Mouse (Mus musculus) G1E (cell line): ENCODE measurements around the gene Prrc2a. TPM values are rescaled to one million over a fixed set of nuclear protein-coding genes. Genes with fewer than 3 reads are reported as not detected.

ENCODE experiments used
- ATAC-seq: 2 replicates; pipeline ENCODE4 v1.8.0; 2016; ENCODE audit warnings: mild to moderate bottlenecking; ENCODE audit not compliant: insufficient number of reproducible peaks, poor library complexity, low FRiP score, severe bottlenecking; ENCODE audit errors: extremely low read depth
- DNase-seq: peaks from one replicate; pipeline ENCODE4 v3.0.0; 2012; ENCODE audit warnings: low spot score
- H3K27me3 ChIP-seq: 2 replicates; pipeline ENCODE4 v1.6.1; 2012; ENCODE audit warnings: mild to moderate bottlenecking, low read length, inconsistent platforms; ENCODE audit not compliant: insufficient read depth
- H3K36me3 ChIP-seq: replicated peaks from 2 replicates; pipeline ENCODE3; 2012; ENCODE audit warnings: mild to moderate bottlenecking, inconsistent platforms
- H3K4me1 ChIP-seq: 2 replicates; pipeline ENCODE4 v1.6.1; 2012; ENCODE audit warnings: low read depth, low read length, inconsistent platforms, mixed read lengths; ENCODE audit not compliant: insufficient read depth
- H3K4me3 ChIP-seq: 2 replicates; pipeline ENCODE4 v1.5.1; 2012; ENCODE audit warnings: low read depth, mild to moderate bottlenecking, inconsistent platforms, low read length, moderate library complexity, mixed read lengths
- H3K9me3 ChIP-seq: replicated peaks from 2 replicates; pipeline ENCODE4 v1.6.1; 2012; ENCODE audit warnings: inconsistent platforms
- CTCF ChIP-seq: IDR thresholded peaks from 2 replicates; pipeline ENCODE4 v1.5.1; 2012; ENCODE audit warnings: low read depth, low read length, inconsistent platforms, mixed read lengths
- GATA1 ChIP-seq: IDR thresholded peaks from 2 replicates; pipeline ENCODE4 v1.6.1; 2012; ENCODE audit warnings: borderline replicate concordance, low read length, inconsistent platforms, mixed read lengths
- GATA2 ChIP-seq: IDR thresholded peaks from 2 replicates; pipeline ENCODE4 v1.6.1; 2012; ENCODE audit warnings: low read depth, low read length, inconsistent platforms, borderline replicate concordance
- POLR2AphosphoS5 ChIP-seq: IDR thresholded peaks from 2 replicates; pipeline ENCODE4 v1.6.1; 2012; ENCODE audit warnings: low read depth, low read length, inconsistent platforms; ENCODE audit not compliant: insufficient replicate concordance
- TAL1 ChIP-seq: conservative IDR thresholded peaks from 2 replicates; pipeline ENCODE4 v1.6.1; 2012; ENCODE audit warnings: low read depth, low read length, inconsistent platforms, mixed read lengths
- polyA plus RNA-seq: library from polyadenylated mRNA; stranded (reverse); fragments of >175 nt; gene quantifications from 2 replicates; pipeline ENCODE4 v1.2.3, GENCODE M21; 2012
- total RNA-seq, 2 experiments: library from RNA; stranded (forward) in 1 of 2; stranded (reverse) in 1 of 2; fragments of 200-1000 nt in 1 of 2; fragments of >200 nt in 1 of 2; fragmentation: Nextera tagmentation in 1 of 2; gene quantifications; 2 replicates each; pipeline ENCODE4 v1.2.3; 2014 to 2017

Gene Prrc2a
- total and polyA plus RNA-seq, 3 experiments, result 35.3 to 1,682 (median 773) TPM

DNA sequence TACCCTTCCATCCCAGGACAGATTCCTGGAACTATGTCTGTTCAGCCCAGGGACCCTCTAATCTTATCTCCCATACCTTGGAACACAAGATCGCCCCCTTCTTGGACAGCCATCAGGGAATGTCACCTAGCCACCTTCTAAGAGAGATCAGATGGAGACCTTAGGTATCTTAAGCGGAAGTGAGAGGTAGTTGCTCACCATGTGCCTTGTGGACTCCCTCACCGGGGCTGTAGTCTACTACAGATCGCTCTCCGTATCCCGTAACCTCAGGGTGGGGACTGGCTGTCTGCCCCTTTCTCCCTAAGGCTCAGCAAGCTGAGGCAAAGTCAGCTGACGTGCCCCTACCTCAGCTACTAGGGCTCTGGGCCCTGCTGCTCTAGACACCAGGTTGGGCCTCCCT is 60.6 kb downstream of the Prrc2a start:
- no peak for ATAC-seq
- no peaks in the 10 kb centered on the region for H3K9me3 ChIP-seq
- DNase-seq, result no peak
- peaks cover 58% of the 10 kb centered on the region for H3K36me3 ChIP-seq
- TF ChIP-seq TAL1 (no peak), POLR2AphosphoS5 (no peak), GATA1 (no peak), CTCF (no peak), GATA2 (no peak)
- H3K27me3 ChIP-seq, result no peaks in the 10 kb centered on the region
- H3K4me1 ChIP-seq, result peaks cover 85% of the 10 kb centered on the region
- no peak overlapping the region; the same call in 1 of the 2 replicates for H3K4me3 ChIP-seq

DNA sequence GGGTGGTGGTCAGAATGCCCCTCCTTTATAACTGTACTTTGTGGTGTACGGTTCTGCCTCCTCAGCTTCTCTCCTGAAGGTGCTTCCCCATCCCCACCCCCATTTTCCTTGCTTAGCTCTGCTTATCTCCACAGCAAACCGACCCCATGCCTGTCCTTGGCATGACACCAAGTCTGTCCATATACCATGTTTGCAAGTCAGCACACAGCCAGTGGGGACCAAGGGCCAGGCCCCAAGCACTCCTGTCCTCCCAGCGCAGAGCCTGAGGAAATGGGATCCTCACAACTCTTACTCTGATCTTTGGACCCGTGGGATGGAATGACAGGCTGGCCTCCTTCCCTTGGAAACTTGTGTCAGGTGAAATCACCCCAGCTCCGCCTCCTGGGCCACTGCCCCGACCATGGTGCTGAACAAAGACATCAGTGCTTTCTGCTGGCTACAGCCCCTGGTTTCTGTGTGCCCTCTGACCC is 61.4 kb downstream of the Prrc2a start:
- ATAC-seq (no peak), DNase-seq (no peak)
- H3K4me3 ChIP-seq, result peak overlapping the region; percentile 49; the same call in 1 of the 2 replicates
- H3K4me1 ChIP-seq, result peaks cover 83% of the 10 kb centered on the region
- no peaks in the 10 kb centered on the region for H3K9me3 ChIP-seq
- H3K36me3 ChIP-seq, result peaks cover 66% of the 10 kb centered on the region
- TF ChIP-seq POLR2AphosphoS5 (no peak), TAL1 (no peak), CTCF (no peak), GATA1 (no peak)
- H3K27me3 ChIP-seq, result no peaks in the 10 kb centered on the region

DNA sequence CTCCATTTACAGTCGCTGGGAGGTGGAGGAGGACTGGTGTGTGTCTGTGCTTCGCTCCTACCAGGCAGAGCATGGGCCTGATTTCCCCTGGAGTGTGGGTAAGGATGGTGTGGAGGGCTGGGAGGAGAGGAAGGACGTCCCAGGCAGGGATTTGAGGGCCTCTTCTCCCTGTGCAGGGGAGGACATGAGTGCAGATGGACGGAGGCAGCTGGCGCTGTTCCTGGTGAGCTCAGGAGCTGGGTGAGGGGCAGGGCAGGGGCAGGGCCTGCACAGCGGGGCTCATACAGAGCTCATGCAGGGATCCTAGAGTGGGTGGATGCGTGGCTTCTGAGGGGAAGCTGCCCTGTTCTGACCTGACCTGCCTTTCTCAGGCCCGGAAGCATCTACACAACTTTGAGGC is 62.4 kb downstream of the Prrc2a start:
- no peak for DNase-seq
- H3K27me3 ChIP-seq, result no peaks in the 10 kb centered on the region
- H3K36me3 ChIP-seq, result peaks cover 76% of the 10 kb centered on the region
- H3K4me1 ChIP-seq, result peaks cover 86% of the 10 kb centered on the region
- no peak for TF ChIP-seq CTCF
- TF ChIP-seq GATA2, result no peak
- no peak for TF ChIP-seq GATA1
- TF ChIP-seq TAL1, result no peak
- ATAC-seq, result no peak
- H3K9me3 ChIP-seq, result no peaks in the 10 kb centered on the region
- no peak overlapping the region; the same call in 1 of the 2 replicates for H3K4me3 ChIP-seq

DNA sequence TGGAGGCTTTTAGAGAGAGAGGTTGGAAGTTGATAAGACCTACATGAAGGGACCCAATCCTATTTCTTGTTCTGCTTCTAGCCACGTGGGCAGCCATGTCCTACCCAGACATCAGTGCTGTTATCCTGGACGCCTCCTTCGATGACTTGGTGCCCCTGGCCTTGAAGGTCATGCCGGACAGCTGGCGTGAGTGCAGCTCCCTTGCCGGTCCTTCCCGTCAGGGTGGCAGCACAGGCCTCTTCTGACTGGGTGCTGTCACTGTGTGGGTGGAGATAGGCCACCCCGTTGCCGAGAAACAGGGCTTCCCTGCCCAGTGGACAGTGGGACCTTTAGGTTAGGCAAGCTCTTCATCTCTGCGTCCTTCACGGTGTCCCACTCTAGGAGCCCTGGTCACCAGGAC is 63.5 kb downstream of the Prrc2a start:
- H3K4me1 ChIP-seq, result peaks cover 86% of the 10 kb centered on the region
- DNase-seq, result no peak
- peaks cover 87% of the 10 kb centered on the region for H3K36me3 ChIP-seq
- H3K4me3 ChIP-seq, result no peak overlapping the region
- no peaks in the 10 kb centered on the region for H3K9me3 ChIP-seq
- TF ChIP-seq POLR2AphosphoS5, result no peak
- no peak for TF ChIP-seq GATA1
- no peak for TF ChIP-seq GATA2
- TF ChIP-seq TAL1, result no peak
- no peak for TF ChIP-seq CTCF
- no peaks in the 10 kb centered on the region for H3K27me3 ChIP-seq
- no peak for ATAC-seq

DNA sequence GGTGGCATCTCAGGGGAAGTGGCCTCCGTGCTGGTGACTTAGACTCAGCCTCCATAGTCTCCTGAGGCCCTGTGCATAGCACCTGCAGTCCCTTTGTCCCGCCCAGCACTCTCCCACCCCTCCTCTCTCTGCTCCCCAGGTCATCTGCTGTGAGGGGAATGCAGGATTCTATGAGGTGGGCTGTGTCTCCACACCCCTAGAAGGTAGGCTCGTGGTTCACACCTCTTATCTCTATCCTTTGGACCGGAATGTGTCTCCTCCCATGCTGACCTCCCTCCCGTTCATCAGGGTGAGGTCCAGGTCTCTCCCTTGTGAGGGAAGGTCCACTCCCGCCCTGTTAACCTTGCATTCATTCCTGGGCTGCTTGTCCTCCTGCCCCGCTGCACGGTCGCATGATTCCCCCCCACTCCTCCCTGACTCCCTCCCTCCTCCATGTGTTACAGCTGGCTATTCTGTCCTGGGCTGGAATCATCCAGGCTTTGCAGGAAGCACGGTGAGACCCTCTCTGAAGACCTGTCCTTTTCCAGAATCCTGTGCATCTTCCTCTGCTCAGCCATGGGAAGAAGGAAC is 64.4 kb downstream of the Prrc2a start:
- DNase-seq, result no peak
- Histone ChIP-seq H3K4me3 (no peak overlapping the region), H3K9me3 (no peaks in the 10 kb centered on the region), H3K36me3 (peaks cover 96% of the 10 kb centered on the region), H3K4me1 (peaks cover 81% of the 10 kb centered on the region), H3K27me3 (no peaks in the 10 kb centered on the region)
- ATAC-seq, result no peak
- TF ChIP-seq TAL1 (no peak), GATA2 (no peak), CTCF (no peak), POLR2AphosphoS5 (no peak), GATA1 (no peak)

Other genes starting within 250 kb of the Prrc2a start
Only the 20 nearest of the 38 such genes appear.
- gene Ly6g6e, start 88.0 kb downstream of the Prrc2a start, total RNA-seq (2014; fragmentation: Nextera tagmentation), result not detected in 2 replicates
- not detected in 2 replicates for gene Ly6g6e, start 88.0 kb downstream of the Prrc2a start, total RNA-seq (2017)
- gene Ly6g6e, start 88.0 kb downstream of the Prrc2a start, polyA plus RNA-seq, result 0.36 TPM in 1 of 2 replicates, not detected in the other
- not detected in 2 replicates for gene Ly6g6d, start 86.8 kb downstream of the Prrc2a start, total RNA-seq (2014; fragmentation: Nextera tagmentation)
- gene Ly6g6d, start 86.8 kb downstream of the Prrc2a start, total RNA-seq (2017), result 0.58 TPM in 1 of 2 replicates, not detected in the other
- gene Ly6g6d, start 86.8 kb downstream of the Prrc2a start, polyA plus RNA-seq, result 2.0 and 3.6 TPM in 2 replicates
- gene Ly6g6f, start 79.3 kb downstream of the Prrc2a start, total RNA-seq (2014; fragmentation: Nextera tagmentation), result not detected in 2 replicates
- 0.23 and 0.27 TPM in 2 replicates for gene Ly6g6f, start 79.3 kb downstream of the Prrc2a start, total RNA-seq (2017)
- gene Ly6g6f, start 79.3 kb downstream of the Prrc2a start, polyA plus RNA-seq, result 0.10 and 0.24 TPM in 2 replicates
- 28.9 and 32.3 TPM in 2 replicates for gene Abhd16a, start 75.6 kb downstream of the Prrc2a start, total RNA-seq (2014; fragmentation: Nextera tagmentation)
- 35.6 and 50.0 TPM in 2 replicates for gene Abhd16a, start 75.6 kb downstream of the Prrc2a start, total RNA-seq (2017)
- 80.6 and 97.0 TPM in 2 replicates for gene Abhd16a, start 75.6 kb downstream of the Prrc2a start, polyA plus RNA-seq
- not detected in 2 replicates for gene Ly6g5c, start 56.6 kb downstream of the Prrc2a start, total RNA-seq (2014; fragmentation: Nextera tagmentation)
- gene Ly6g5c, start 56.6 kb downstream of the Prrc2a start, total RNA-seq (2017), result not detected in 2 replicates
- gene Ly6g5c, start 56.6 kb downstream of the Prrc2a start, polyA plus RNA-seq, result not detected in 2 replicates
- not detected in 2 replicates for gene Ly6g5b, start 49.5 kb downstream of the Prrc2a start, total RNA-seq (2014; fragmentation: Nextera tagmentation)
- gene Ly6g5b, start 49.5 kb downstream of the Prrc2a start, total RNA-seq (2017), result 0.82 and 0.93 TPM in 2 replicates
- gene Ly6g5b, start 49.5 kb downstream of the Prrc2a start, polyA plus RNA-seq, result 0.10 and 0.12 TPM in 2 replicates
- 38.0 and 45.9 TPM in 2 replicates for gene Gpank1, start 43.4 kb downstream of the Prrc2a start, total RNA-seq (2014; fragmentation: Nextera tagmentation)
- 49.0 and 54.0 TPM in 2 replicates for gene Gpank1, start 43.4 kb downstream of the Prrc2a start, total RNA-seq (2017)
- 87.0 and 99.4 TPM in 2 replicates for gene Gpank1, start 43.4 kb downstream of the Prrc2a start, polyA plus RNA-seq
- gene Csnk2b, start 42.8 kb downstream of the Prrc2a start, total RNA-seq (2014; fragmentation: Nextera tagmentation), result 466 and 494 TPM in 2 replicates
- gene Csnk2b, start 42.8 kb downstream of the Prrc2a start, total RNA-seq (2017), result 431 and 460 TPM in 2 replicates
- gene Csnk2b, start 42.8 kb downstream of the Prrc2a start, polyA plus RNA-seq, result 74.4 and 79.6 TPM in 2 replicates
- 5.9 and 9.3 TPM in 2 replicates for gene D17H6S53E, start 38.5 kb downstream of the Prrc2a start, total RNA-seq (2014; fragmentation: Nextera tagmentation)
- 22.1 and 24.1 TPM in 2 replicates for gene D17H6S53E, start 38.5 kb downstream of the Prrc2a start, total RNA-seq (2017)
- gene D17H6S53E, start 38.5 kb downstream of the Prrc2a start, polyA plus RNA-seq, result 12.5 and 12.8 TPM in 2 replicates
- not detected in 2 replicates for gene Apom, start 32.8 kb downstream of the Prrc2a start, total RNA-seq (2014; fragmentation: Nextera tagmentation)
- gene Apom, start 32.8 kb downstream of the Prrc2a start, total RNA-seq (2017), result 0.22 and 0.23 TPM in 2 replicates
- 0.10 and 0.11 TPM in 2 replicates for gene Apom, start 32.8 kb downstream of the Prrc2a start, polyA plus RNA-seq
- 160 and 182 TPM in 2 replicates for gene Bag6, start 29.7 kb downstream of the Prrc2a start, total RNA-seq (2014; fragmentation: Nextera tagmentation)
- 60.7 and 69.5 TPM in 2 replicates for gene Bag6, start 29.7 kb downstream of the Prrc2a start, total RNA-seq (2017)
- 686 and 799 TPM in 2 replicates for gene Bag6, start 29.7 kb downstream of the Prrc2a start, polyA plus RNA-seq
- 3.1 TPM in 1 of 2 replicates, not detected in the other for gene Aif1, start 11.2 kb upstream of the Prrc2a start, total RNA-seq (2014; fragmentation: Nextera tagmentation)
- gene Aif1, start 11.2 kb upstream of the Prrc2a start, total RNA-seq (2017), result 2.1 and 3.2 TPM in 2 replicates
- 0.17 TPM in 1 of 2 replicates, not detected in the other for gene Aif1, start 11.2 kb upstream of the Prrc2a start, polyA plus RNA-seq
- gene Lst1, start 23.5 kb upstream of the Prrc2a start, total RNA-seq (2014; fragmentation: Nextera tagmentation), result 81.9 and 91.5 TPM in 2 replicates
- 391 and 521 TPM in 2 replicates for gene Lst1, start 23.5 kb upstream of the Prrc2a start, total RNA-seq (2017)
- gene Lst1, start 23.5 kb upstream of the Prrc2a start, polyA plus RNA-seq, result 7.1 and 8.0 TPM in 2 replicates
- not detected in 2 replicates for gene Ltb, start 29.5 kb upstream of the Prrc2a start, total RNA-seq (2014; fragmentation: Nextera tagmentation)
- gene Ltb, start 29.5 kb upstream of the Prrc2a start, total RNA-seq (2017), result 0.99 and 1.2 TPM in 2 replicates
- 0.45 and 0.78 TPM in 2 replicates for gene Ltb, start 29.5 kb upstream of the Prrc2a start, polyA plus RNA-seq
- 0.68 TPM in 1 of 2 replicates, not detected in the other for gene Tnf, start 37.1 kb upstream of the Prrc2a start, total RNA-seq (2014; fragmentation: Nextera tagmentation)
- 1.4 and 1.5 TPM in 2 replicates for gene Tnf, start 37.1 kb upstream of the Prrc2a start, total RNA-seq (2017)
- 0.04 TPM in 1 of 2 replicates, not detected in the other for gene Tnf, start 37.1 kb upstream of the Prrc2a start, polyA plus RNA-seq
- gene Lta, start 40.5 kb upstream of the Prrc2a start, total RNA-seq (2014; fragmentation: Nextera tagmentation), result not detected in 2 replicates
- gene Lta, start 40.5 kb upstream of the Prrc2a start, total RNA-seq (2017), result 0.12 TPM in 1 of 2 replicates, not detected in the other
- not detected in 2 replicates for gene Lta, start 40.5 kb upstream of the Prrc2a start, polyA plus RNA-seq
- not detected in 2 replicates for gene Gm16181, start 55.9 kb upstream of the Prrc2a start, total RNA-seq (2014; fragmentation: Nextera tagmentation)
- 0.38 and 0.52 TPM in 2 replicates for gene Gm16181, start 55.9 kb upstream of the Prrc2a start, total RNA-seq (2017)
- not detected in 2 replicates for gene Gm16181, start 55.9 kb upstream of the Prrc2a start, polyA plus RNA-seq
- gene Atp6v1g2, start 68.8 kb upstream of the Prrc2a start, total RNA-seq (2014; fragmentation: Nextera tagmentation), result 3.0 and 5.0 TPM in 2 replicates
- gene Atp6v1g2, start 68.8 kb upstream of the Prrc2a start, total RNA-seq (2017), result 3.2 TPM in 2 replicates
- gene Atp6v1g2, start 68.8 kb upstream of the Prrc2a start, polyA plus RNA-seq, result 2.4 and 2.8 TPM in 2 replicates
- 7.0 and 14.1 TPM in 2 replicates for gene Nfkbil1, start 70.9 kb upstream of the Prrc2a start, total RNA-seq (2014; fragmentation: Nextera tagmentation)
- 8.6 and 12.1 TPM in 2 replicates for gene Nfkbil1, start 70.9 kb upstream of the Prrc2a start, total RNA-seq (2017)
- gene Nfkbil1, start 70.9 kb upstream of the Prrc2a start, polyA plus RNA-seq, result 37.3 and 41.6 TPM in 2 replicates
- gene Ddx39b, start 76.8 kb upstream of the Prrc2a start, total RNA-seq (2014; fragmentation: Nextera tagmentation), result 424 and 464 TPM in 2 replicates
- 171 and 174 TPM in 2 replicates for gene Ddx39b, start 76.8 kb upstream of the Prrc2a start, total RNA-seq (2017)
- gene Ddx39b, start 76.8 kb upstream of the Prrc2a start, polyA plus RNA-seq, result 362 and 363 TPM in 2 replicates